Comparison of ENCODE assay signal across 8 mouse cellular contexts in the genomic region with DNA sequence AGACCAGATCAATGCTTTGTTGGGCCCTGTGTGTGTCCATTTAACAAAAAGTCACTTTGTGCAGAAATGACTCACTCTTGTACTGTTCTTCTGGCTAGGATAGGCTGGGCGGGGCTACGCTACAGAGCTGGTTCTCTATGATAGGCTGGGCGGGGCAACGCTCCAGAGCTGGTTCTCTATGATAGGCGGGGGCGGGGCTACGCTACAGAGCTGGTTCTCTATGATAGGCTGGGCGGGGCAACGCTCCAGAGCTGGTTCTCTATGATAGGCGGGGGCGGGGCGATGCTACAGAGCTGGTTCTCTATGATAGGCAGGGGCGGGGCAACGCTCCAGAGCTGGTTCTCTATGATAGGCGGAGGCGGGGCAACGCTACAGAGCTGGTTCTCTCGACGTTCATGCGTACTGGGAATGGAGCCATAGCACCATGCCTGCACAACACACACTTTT.
DNase-seq lines count a peak whose midpoint lies in the region; ATAC-seq and TF ChIP-seq lines count a peak whose summit lies in the region.
"Not testable (repeated sequence)": the region's sequence is repeated elsewhere in the genome, so short reads cannot be mapped to it uniquely, and the experiment has no call there.

No protein-coding gene starts in this region.

- TF ChIP-seq EP300 in stomach, postnatal 0 days (optimal IDR thresholded peaks at IDR 0.05), result not testable (repeated sequence)

- H3K27me3 ChIP-seq in forebrain, embryonic 10.5 days (ENCODE audit: poor library complexity, severe bottlenecking); hindbrain, embryonic 10.5 days (ENCODE audit: insufficient read depth, poor library complexity, severe bottlenecking); stomach, postnatal 0 days (ENCODE audit: control insufficient read depth, insufficient read depth, low read length): not testable (repeated sequence)

- 31% methylated on average over 20 of the region's 20 CpGs for WGBS in forebrain, embryonic 10.5 days
- 29% methylated on average over 20 of the region's 20 CpGs for WGBS in hindbrain, embryonic 10.5 days
- WGBS in stomach, postnatal 0 days, result 26% methylated on average over 20 of the region's 20 CpGs

- 0 out of 2 replicates have a peak overlapping the region, but pooled peaks have one; percentile 3 for H3K4me3 ChIP-seq in forebrain, embryonic 10.5 days
- H3K4me3 ChIP-seq in hindbrain, embryonic 10.5 days; stomach, postnatal 0 days (ENCODE audit: low read depth, low read length): not testable (repeated sequence)

- not testable (repeated sequence) for H3K36me3 ChIP-seq in forebrain, embryonic 10.5 days (replicated peaks); hindbrain, embryonic 10.5 days; stomach, postnatal 0 days (ENCODE audit: control insufficient read depth, insufficient read depth, low read length)

- not testable (repeated sequence) for H3K4me2 ChIP-seq in stomach, postnatal 0 days (replicated peaks; ENCODE audit: low read depth)

- not testable (repeated sequence) for H3K27ac ChIP-seq in forebrain, embryonic 10.5 days; hindbrain, embryonic 10.5 days
- H3K27ac ChIP-seq in stomach, postnatal 0 days (replicated peaks), result 0 out of 2 replicates have a peak overlapping the region, but pooled peaks have one; percentile 40

- TF ChIP-seq CTCF in stomach, postnatal 0 days (IDR thresholded peaks at IDR 0.05; ENCODE audit: low read depth), result not testable (repeated sequence)

- H3K9ac ChIP-seq in stomach, postnatal 0 days (ENCODE audit: low read length), result not testable (repeated sequence)

- H3K4me1 ChIP-seq in forebrain, embryonic 10.5 days, result peaks cover 23% of the 10 kb centered on the region
- H3K4me1 ChIP-seq in hindbrain, embryonic 10.5 days (replicated peaks), result peaks cover 11% of the 10 kb centered on the region
- not testable (repeated sequence) for H3K4me1 ChIP-seq in stomach, postnatal 0 days (replicated peaks; ENCODE audit: control insufficient read depth, insufficient read depth)

- ATAC-seq in stomach, postnatal 0 days (ENCODE audit: low FRiP score, low TSS enrichment), result peak; percentile 66

- DNase-seq in ES-CJ7 (ENCODE audit: low read depth, low spot score), result peak; percentile 92
- peak; percentile 19 for DNase-seq in c-Kit-positive CD71-negative TER-119-negative erythroid progenitor cells, embryonic 14.5 days (ENCODE audit: low read depth)
- peak; percentile 44 for DNase-seq in forebrain, embryonic 10.5 days (ENCODE audit: extremely low spot score, low spot score)
- DNase-seq in hindbrain, embryonic 10.5 days (ENCODE audit: low spot score), result peak; percentile 50
- DNase-seq in kidney, postnatal 36 days, result peak; percentile 17 to 21
- peak; percentile 42 for DNase-seq in lung, postnatal 36 days
- DNase-seq in neural tube, embryonic 10.5 days (ENCODE audit: extremely low spot score, low spot score), result peak; percentile 26
- peak; percentile 84 for DNase-seq in stomach, postnatal 0 days (ENCODE audit: low spot score)

- not testable (repeated sequence) for H3K9me3 ChIP-seq in forebrain, embryonic 10.5 days; hindbrain, embryonic 10.5 days; stomach, postnatal 0 days (ENCODE audit: control insufficient read depth, low read length)

Comparison
In these comparisons a context has a peak if more than half of its experiments do, and no peak if none do; other contexts are left out.
1. DNase-seq: peak in every context shown above with its lines; median percentile 92 in ES-CJ7; 84 in stomach, postnatal 0 days; 50 in hindbrain, embryonic 10.5 days; 44 in forebrain, embryonic 10.5 days; 42 in lung, postnatal 36 days; 26 in neural tube, embryonic 10.5 days; 19 in c-Kit-positive CD71-negative TER-119-negative erythroid progenitor cells, embryonic 14.5 days; 19 in kidney, postnatal 36 days.